Mouse (Mus musculus) CH12.LX (cell line): ENCODE results near the gene Otop3.

Experiments used
- CHD2 ChIP-seq: IDR thresholded peaks from 2 replicates; pipeline ENCODE4 v1.6.1; 2011; ENCODE audit warnings: low read length, improper control_type of control experiment
- CTCF ChIP-seq, 2 experiments: IDR thresholded peaks in 1 of 2; conservative IDR thresholded peaks in 1 of 2; 2 replicates each; pipeline ENCODE4 v1.5.1; 2011 to 2012; ENCODE audit warnings: low read depth in 2 of 2, low read length in 2 of 2, improper control_type of control experiment in 1 of 2, inconsistent platforms in 1 of 2, mild to moderate bottlenecking in 1 of 2, moderate library complexity in 1 of 2
- ELF1 ChIP-seq: IDR thresholded peaks from 2 replicates; pipeline ENCODE4 v1.6.1; 2014; ENCODE audit warnings: low read depth, mild to moderate bottlenecking, inconsistent platforms, low read length, improper control_type of control experiment
- EP300 ChIP-seq: IDR thresholded peaks from 2 replicates; pipeline ENCODE4 v1.6.1; 2011; ENCODE audit warnings: low read length, improper control_type of control experiment
- GABPA ChIP-seq: IDR thresholded peaks from 2 replicates; pipeline ENCODE4 v1.6.1; 2012; ENCODE audit warnings: low read depth, low read length, improper control_type of control experiment, inconsistent platforms; ENCODE audit not compliant: insufficient replicate concordance
- JUND ChIP-seq: conservative IDR thresholded peaks from 2 replicates; pipeline ENCODE4 v1.6.1; 2011; ENCODE audit warnings: low read depth, low read length, improper control_type of control experiment
- MAX ChIP-seq: IDR thresholded peaks from 2 replicates; pipeline ENCODE4 v1.6.1; 2011; ENCODE audit warnings: low read length, improper control_type of control experiment
- MEF2A ChIP-seq: IDR thresholded peaks from 2 replicates; pipeline ENCODE4 v1.6.1; 2014; ENCODE audit warnings: low read depth, mild to moderate bottlenecking, inconsistent platforms, low read length, improper control_type of control experiment, borderline replicate concordance
- NELFE ChIP-seq: IDR thresholded peaks from 2 replicates; pipeline ENCODE4 v1.6.1; 2011; ENCODE audit warnings: low read depth, low read length, improper control_type of control experiment
- POLR2A ChIP-seq: IDR thresholded peaks from 2 replicates; pipeline ENCODE4 v1.6.1; 2011; ENCODE audit warnings: low read depth, mild to moderate bottlenecking, improper control_type of control experiment, low read length
- RAD21 ChIP-seq: IDR thresholded peaks from 2 replicates; pipeline ENCODE4 v1.6.1; 2011; ENCODE audit warnings: low read depth, mild to moderate bottlenecking, low read length, improper control_type of control experiment, moderate library complexity
- RCOR1 ChIP-seq: conservative IDR thresholded peaks from 2 replicates; pipeline ENCODE4 v1.6.1; 2012; ENCODE audit warnings: low read depth, mild to moderate bottlenecking, inconsistent platforms, low read length, improper control_type of control experiment
- USF1 ChIP-seq: IDR thresholded peaks from 2 replicates; pipeline ENCODE4 v1.6.1; 2014; ENCODE audit warnings: low read depth, mild to moderate bottlenecking, inconsistent platforms, low read length, improper control_type of control experiment
- ZNF384 ChIP-seq: IDR thresholded peaks from 2 replicates; pipeline ENCODE4 v1.6.1; 2012; ENCODE audit warnings: low read depth, low read length, improper control_type of control experiment, inconsistent platforms

DNA sequence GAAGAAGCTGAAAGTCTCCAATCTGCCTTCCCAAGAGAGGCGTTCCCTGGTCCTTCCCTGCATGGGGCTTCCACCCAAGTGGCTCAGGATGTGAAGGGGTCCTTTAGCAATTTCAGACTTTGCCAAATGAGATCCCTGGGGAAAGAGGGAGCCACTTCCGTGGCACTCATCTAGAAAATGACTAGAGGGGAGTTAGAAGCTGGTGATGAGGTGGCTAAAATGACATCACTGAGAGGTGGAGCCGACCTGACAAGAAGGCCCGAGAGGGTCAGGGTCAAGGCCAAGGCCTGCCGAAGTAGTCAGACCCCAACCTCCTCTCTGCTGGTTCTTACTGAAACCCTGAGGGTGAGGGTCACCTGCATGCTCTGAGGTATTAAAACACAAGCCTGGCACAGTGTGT, 48.4 kb downstream of the Otop3 start:
- no peak for TF ChIP-seq EP300
- TF ChIP-seq CTCF (conservative IDR thresholded peaks at IDR 0.05 in 1 of 2, IDR thresholded peaks at IDR 0.05 in 1 of 2; ENCODE audit: low read depth in 2 of 2, low read length in 2 of 2): no peak
- TF ChIP-seq POLR2A: no peak
- no peak for TF ChIP-seq ZNF384
- TF ChIP-seq MEF2A: no peak
- TF ChIP-seq RCOR1: no peak
- TF ChIP-seq ELF1: no peak
- TF ChIP-seq USF1: no peak
- no peak for TF ChIP-seq CHD2
- TF ChIP-seq GABPA: no peak
- TF ChIP-seq MAX: no peak
- TF ChIP-seq NELFE: no peak
- no peak for TF ChIP-seq JUND
- TF ChIP-seq RAD21: no peak
